Mouse (Mus musculus) embryo, embryonic 11 days (tissue): Measurements from ENCODE around the gene Col11a2.

Experiments
- DNase-seq: peaks from one replicate; pipeline ENCODE4 v3.0.0-alpha.2; 2015

The Col11a2 gene

GRCm38 (mm10) chr17:34072091-34072490, 32.9 kb downstream of the Col11a2 start:
- DNase-seq: no peak

DNA sequence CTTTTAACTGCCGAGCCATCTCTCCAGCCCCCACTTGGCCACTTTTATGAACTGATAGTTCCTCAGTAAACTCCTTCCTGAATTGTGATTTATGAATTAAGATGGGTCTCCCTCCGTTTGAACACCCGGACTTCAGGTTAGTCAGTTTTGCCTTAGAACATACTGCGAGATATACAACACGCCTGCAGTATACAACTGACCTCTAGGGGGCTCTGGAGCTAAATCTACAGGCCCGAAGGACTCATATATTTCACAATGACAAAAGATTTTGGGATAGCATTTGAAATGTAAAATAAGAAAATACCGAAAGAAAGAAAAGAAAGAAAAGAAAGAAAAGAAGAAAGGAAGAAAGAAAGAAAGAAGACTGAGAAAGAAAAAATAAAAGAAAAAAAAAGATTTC, 36.0 kb downstream of the Col11a2 start:
- peak; percentile 75 for DNase-seq

GRCm38 (mm10) chr17:34077549-34077948, 38.3 kb downstream of the Col11a2 start:
- peak; percentile 91 for DNase-seq

- DNase-seq: no peak
Measured at GRCm38 (mm10) chr17:34078148-34078547, 38.9 kb downstream of the Col11a2 start.

DNA sequence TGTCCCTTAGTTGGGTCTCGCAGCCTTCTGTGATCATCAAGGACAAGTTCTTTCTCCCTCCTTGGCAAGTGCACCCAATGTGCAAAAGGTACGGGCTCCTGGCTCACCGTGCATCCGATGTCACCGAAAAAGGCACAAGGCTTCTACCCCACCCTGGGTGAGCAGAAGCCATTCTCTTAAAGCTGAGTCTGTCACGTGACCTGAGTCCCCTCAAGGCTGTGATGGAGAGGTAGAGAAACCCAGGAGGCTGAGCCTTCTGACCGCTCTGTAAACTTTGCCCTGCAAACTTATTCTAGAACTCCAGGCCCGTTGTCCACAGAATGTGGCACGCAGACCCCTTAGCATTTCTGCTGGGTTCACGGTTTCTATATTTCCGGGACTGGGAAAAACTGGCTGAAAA, 39.8 kb downstream of the Col11a2 start:
- DNase-seq: no peak

DNA sequence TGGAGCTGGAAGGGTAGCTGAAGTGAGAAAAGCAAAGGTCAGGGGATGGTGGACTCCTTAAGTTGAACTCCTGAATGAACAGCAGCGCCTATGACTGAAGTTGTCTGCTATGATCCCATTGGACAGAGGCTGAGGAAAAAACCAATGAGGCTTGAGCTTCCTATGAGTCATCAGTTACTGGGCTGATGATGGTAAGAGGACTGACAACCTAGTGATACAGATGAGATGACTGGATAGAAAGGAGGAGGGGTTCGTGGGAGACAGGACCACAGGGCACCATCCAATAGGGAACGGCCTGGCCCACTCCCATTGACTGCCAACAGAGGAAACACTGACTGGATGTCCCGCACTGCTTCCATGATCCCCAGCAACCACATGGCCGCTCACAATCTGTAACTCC, 40.4 kb downstream of the Col11a2 start:
- DNase-seq: peak; percentile 57

DNA sequence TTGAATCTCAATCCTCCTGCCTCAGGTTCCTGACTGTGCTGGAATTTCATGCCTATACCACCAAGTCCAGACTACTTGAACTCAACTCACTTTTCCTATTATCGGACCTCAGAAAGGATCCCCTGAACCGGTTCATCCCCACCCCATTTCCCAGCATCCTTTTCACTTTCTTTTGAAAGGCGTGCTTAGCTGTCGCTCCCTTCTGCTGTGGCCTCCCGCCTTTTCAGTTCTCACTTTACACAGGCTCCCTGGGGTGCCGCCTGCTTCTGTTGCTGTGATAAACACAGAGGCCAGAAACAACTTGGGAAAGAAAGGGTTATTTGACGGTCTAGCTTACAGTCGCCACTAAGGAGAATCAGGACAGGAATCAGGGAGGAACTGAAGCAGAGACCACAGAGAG, 43.9 kb downstream of the Col11a2 start:
- peak; percentile 47 for DNase-seq

GRCm38 (mm10) chr17:34087386-34087785, 48.1 kb downstream of the Col11a2 start:
- no peak for DNase-seq

DNA sequence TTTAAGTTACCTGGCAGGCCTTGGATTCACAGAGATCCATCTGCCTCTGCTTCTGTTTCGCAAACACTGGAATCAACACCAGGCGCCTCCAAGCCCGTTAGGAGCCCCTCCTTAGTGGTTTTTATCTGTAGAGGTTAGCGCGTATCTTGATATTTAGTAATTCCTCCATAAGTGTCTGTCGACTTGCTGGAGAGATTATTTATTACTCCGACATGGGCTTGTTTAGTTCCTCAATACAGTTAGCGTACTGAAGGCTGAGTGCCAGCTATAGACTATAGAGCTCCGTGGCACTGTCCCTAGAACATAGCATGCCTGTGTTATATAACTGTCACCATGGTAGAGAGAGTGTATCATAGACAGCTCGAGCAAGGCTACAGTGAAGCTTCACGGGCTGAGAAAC, 48.9 kb downstream of the Col11a2 start:
- DNase-seq: no peak

- DNase-seq: peak; percentile 44
Measured at GRCm38 (mm10) chr17:34090923-34091322, 51.7 kb downstream of the Col11a2 start.

DNA sequence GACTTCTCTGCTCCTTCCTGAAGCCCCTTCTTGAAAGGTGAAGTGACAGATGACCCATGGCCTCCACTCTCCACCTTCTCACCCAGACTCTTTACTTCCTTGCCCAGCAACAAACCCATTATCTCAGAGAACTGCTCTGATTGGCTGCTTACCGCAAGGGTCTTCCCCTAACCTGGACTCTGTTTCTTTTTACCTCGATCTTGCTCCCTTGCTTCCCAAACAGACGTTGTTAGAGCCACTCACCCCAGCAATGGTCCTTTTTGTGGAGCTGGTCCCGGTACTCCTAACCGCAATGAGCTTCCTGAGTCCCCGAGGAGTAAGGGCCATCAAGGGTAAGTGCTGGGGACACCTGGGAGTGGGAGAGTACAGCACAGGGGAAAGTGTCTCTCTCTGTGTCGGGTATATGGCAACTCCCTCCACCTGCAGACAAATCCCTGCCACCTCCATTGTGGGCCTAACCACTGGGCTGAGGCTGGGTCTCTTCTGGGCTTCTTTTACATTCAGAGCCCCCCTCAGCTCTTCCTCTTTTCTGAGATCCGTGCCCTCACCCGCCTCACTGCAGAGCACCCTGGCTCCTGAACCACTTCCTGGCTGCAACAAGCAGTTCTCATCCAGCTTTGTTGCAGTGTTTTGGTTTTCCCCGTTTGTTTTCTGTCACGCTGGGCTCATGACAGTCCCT, 53.1 kb downstream of the Col11a2 start, which contains the start of gene H2-Oa:
TSS of gene H2-Oa (plus strand) at position 144 of the 679 bp plus-strand sequence.
- DNase-seq: no peak

DNA sequence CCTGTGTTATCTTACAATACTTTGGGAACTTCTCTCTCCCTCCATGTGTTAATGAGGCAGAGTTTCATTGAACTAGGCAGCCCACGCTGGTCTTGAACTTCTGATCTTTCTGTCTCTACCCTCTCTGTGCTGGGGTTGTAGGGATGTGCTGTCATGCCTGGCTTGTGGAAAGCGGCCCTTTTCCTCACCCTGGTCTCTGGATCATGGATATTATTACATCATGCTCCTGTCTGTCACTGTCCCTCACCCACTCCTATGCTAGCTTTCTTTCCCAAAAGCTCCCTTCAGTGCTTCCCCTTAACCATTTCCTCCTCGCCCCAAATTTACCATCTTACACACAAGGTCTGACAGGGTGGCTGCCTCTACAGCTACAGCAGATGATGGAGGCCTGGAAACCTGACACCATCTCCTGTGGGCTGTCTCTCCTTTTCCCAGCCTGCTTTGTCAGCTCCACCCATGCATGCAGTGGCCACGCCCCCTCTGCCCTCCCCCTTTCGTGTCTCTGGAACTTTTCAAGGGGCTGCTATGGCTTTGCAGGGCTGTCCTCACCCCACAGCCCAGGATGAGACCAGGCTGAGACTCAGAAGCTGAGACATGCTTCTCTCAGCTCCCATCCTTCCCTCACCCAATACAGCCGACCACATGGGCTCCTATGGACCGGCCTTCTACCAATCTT, 54.1 kb downstream of the Col11a2 start:
- peak; percentile 85 for DNase-seq

GRCm38 (mm10) chr17:34094283-34095035, 55.2 kb downstream of the Col11a2 start:
- DNase-seq: no peak

- no peak for DNase-seq
Measured at GRCm38 (mm10) chr17:34096497-34097010, 57.3 kb downstream of the Col11a2 start.

DNA sequence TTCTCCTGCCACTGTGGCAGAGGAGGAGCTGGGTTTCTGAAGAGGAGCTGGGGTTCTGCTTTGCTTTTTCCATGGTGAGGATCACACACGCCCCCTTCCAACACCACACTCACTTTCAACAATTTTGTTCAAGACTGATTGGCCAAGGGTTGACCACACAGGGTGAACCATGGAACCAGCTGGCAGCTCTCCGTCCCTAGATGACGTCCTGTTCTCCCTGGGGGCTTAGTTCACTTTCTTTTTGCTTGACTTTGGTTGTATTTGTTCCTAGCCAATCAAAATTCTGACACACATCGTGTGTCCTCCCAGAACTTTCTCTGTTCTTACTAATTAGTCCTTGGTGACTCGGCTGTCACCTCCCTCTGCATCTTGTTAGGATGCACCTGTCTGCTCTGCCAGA, 58.0 kb downstream of the Col11a2 start:
- DNase-seq: no peak

GRCm38 (mm10) chr17:34098709-34099479, 59.7 kb downstream of the Col11a2 start:
- no peak for DNase-seq

DNA sequence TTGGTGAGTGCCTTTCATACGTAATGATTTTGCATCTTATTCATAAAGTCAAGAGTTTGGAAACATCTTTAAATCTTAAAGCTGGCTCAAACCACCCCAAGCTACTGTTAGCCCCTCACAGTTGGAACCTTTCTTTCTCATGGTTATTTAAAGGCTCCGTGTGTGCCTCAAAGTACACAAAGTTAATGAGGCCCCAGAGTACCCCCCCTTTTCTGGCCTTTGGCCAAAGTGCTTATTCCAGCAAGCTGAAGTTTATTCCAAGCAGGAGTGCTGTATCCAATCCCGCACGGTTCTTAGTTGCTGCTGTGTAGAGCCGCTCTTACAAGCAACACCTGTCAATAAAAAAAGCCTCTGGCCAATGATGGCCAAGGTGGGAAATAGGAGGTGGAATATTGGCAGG, 60.3 kb downstream of the Col11a2 start:
- DNase-seq: no peak

DNA sequence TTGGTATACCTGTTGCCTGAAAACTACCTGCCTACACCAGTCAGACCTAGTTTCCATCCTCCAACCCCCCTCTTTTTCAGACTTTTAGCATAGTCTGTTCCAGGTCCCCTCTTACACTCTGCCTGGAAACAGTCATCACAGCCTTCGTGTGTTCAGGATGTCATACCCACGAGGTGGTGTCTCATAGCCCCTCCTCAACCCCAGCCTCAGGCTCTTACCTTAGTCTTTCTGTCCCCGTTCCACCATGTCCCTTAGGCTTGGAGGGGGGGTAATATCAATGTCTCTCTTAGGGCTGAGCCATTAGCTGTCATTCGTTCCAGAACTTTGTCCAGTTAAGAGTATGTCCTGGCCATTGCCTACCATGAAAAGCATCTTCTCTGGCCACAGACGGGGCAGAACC, 61.9 kb downstream of the Col11a2 start:
- DNase-seq: no peak

DNA sequence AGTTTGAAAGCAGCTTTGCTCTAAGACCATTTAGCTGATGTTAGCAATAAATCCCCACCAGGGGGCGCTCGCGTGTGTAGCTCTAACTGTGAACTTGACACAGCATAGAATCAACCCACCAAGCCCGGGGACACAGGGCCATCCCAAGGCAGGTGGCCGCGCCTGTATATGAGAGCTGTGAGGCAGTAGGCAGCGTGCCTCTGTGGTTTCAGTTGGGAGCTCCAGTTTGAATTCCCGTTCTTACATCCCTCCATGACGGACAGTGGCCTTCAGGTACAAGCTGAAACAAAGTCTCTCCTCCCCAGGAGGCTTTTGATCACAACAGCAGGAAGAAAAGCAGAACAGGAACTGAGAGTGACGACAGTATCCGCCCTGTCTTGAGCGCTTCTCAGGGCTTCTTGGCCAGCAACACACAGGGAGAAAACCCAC, 62.4 kb downstream of the Col11a2 start:
- peak; percentile 94 for DNase-seq

GRCm38 (mm10) chr17:34102831-34103230, 63.6 kb downstream of the Col11a2 start:
- DNase-seq: no peak

GRCm38 (mm10) chr17:34104804-34105203, 65.6 kb downstream of the Col11a2 start:
- DNase-seq: no peak

GRCm38 (mm10) chr17:34106555-34106954, 67.3 kb downstream of the Col11a2 start:
- DNase-seq: no peak
